In genomic region chr4:151366941-151367545, GRCm38 (mm10) we compare ENCODE assay signal across 14 mouse cellular contexts.
DNase-seq lines count a peak whose midpoint lies in the region; ATAC-seq and TF ChIP-seq lines count a peak whose summit lies in the region.
"Had no signal": no experiment of that assay in that cellular context is flagged by ENCODE, and none has a peak within 500 bp of the region (broad histone marks: within the 10 kb centered on the region; RNA-seq: fewer than 3 reads in every experiment).

No protein-coding gene starts in this region.

- H3K36me3 ChIP-seq in kidney, postnatal 0 days (ENCODE audit: insufficient read depth, low read length): no peaks in the 10 kb centered on the region
- H3K36me3 ChIP-seq in midbrain, embryonic 16.5 days (ENCODE audit: control insufficient read depth, insufficient read depth, low read length): no peaks in the 10 kb centered on the region
- no peaks in the 10 kb centered on the region for H3K36me3 ChIP-seq in midbrain, embryonic 10.5 days
- H3K36me3 ChIP-seq in limb, embryonic 10.5 days: no peaks in the 10 kb centered on the region
- H3K36me3 ChIP-seq in neural tube, embryonic 15.5 days: no peaks in the 10 kb centered on the region
- H3K36me3 ChIP-seq: embryonic facial prominence, embryonic 10.5 days; liver, embryonic 15.5 days had no signal

- peak; percentile 74 for ATAC-seq in kidney, postnatal 0 days (replicated peaks; ENCODE audit: low FRiP score, low read depth)
- 0 out of 2 replicates have a peak, but pooled peaks have one; percentile 26 for ATAC-seq in midbrain, embryonic 16.5 days
- ATAC-seq in neural tube, embryonic 15.5 days (ENCODE audit: low FRiP score): peak; percentile 82
- ATAC-seq in activated CD4-positive, CD25-positive, alpha-beta regulatory T cell, adult 4 months: no peak

- TF ChIP-seq CTCF in kidney, postnatal 0 days (IDR thresholded peaks at IDR 0.05; ENCODE audit: low read depth): peak; percentile 21; the same call in 1 of the 2 replicates

- no peaks in the 10 kb centered on the region for H3K4me1 ChIP-seq in kidney, postnatal 0 days (replicated peaks; ENCODE audit: insufficient read depth, low read length)
- H3K4me1 ChIP-seq in midbrain, embryonic 16.5 days (ENCODE audit: control insufficient read depth, insufficient read depth, low read length): peaks cover 11% of the 10 kb centered on the region
- no peaks in the 10 kb centered on the region for H3K4me1 ChIP-seq in midbrain, embryonic 10.5 days
- peaks cover 28% of the 10 kb centered on the region for H3K4me1 ChIP-seq in limb, embryonic 10.5 days
- peaks cover 35% of the 10 kb centered on the region for H3K4me1 ChIP-seq in neural tube, embryonic 15.5 days
- H3K4me1 ChIP-seq: embryonic facial prominence, embryonic 10.5 days; liver, embryonic 15.5 days had no signal

- no peak overlapping the region for H3K4me3 ChIP-seq in kidney, postnatal 0 days (replicated peaks; ENCODE audit: low read depth, low read length)
- H3K4me3 ChIP-seq in midbrain, embryonic 16.5 days (ENCODE audit: low read depth, low read length): no peak overlapping the region
- no peak overlapping the region for H3K4me3 ChIP-seq in midbrain, embryonic 10.5 days
- peak overlapping the region; percentile 9; the same call in 1 of the 2 replicates for H3K4me3 ChIP-seq in limb, embryonic 10.5 days
- H3K4me3 ChIP-seq in neural tube, embryonic 15.5 days (replicated peaks): no peak overlapping the region
- H3K4me3 ChIP-seq: embryonic facial prominence, embryonic 10.5 days; liver, embryonic 15.5 days had no signal

- peak; percentile 89 for DNase-seq in kidney, postnatal 0 days (ENCODE audit: low spot score)
- DNase-seq in kidney, postnatal 36 days: no peak
- DNase-seq in midbrain, embryonic 10.5 days (ENCODE audit: low spot score): no peak
- peak; percentile 74 for DNase-seq in limb, embryonic 10.5 days (ENCODE audit: low spot score)
- DNase-seq in gastrocnemius, postnatal 10 days: no peak
- DNase-seq: cerebellum, adult 8-10 months; heart, adult 18-20 months; heart, postnatal 14 days; thymus, postnatal 4 days had no signal

- no peaks in the 10 kb centered on the region for H3K9me3 ChIP-seq in kidney, postnatal 0 days (replicated peaks; ENCODE audit: low read length)
- H3K9me3 ChIP-seq in midbrain, embryonic 16.5 days (replicated peaks; ENCODE audit: control insufficient read depth, low read length, poor library complexity, severe bottlenecking): no peaks in the 10 kb centered on the region
- no peaks in the 10 kb centered on the region for H3K9me3 ChIP-seq in midbrain, embryonic 10.5 days (replicated peaks)
- no peaks in the 10 kb centered on the region for H3K9me3 ChIP-seq in limb, embryonic 10.5 days (replicated peaks)
- H3K9me3 ChIP-seq in neural tube, embryonic 15.5 days (replicated peaks): no peaks in the 10 kb centered on the region
- H3K9me3 ChIP-seq: embryonic facial prominence, embryonic 10.5 days; liver, embryonic 15.5 days had no signal

- 5% methylated on average over 14 of the region's 14 CpGs for WGBS in kidney, postnatal 0 days
- 49% methylated on average over 14 of the region's 14 CpGs for WGBS in midbrain, embryonic 16.5 days
- 72% methylated on average over 14 of the region's 14 CpGs for WGBS in midbrain, embryonic 10.5 days
- WGBS in limb, embryonic 10.5 days: 18% methylated on average over 14 of the region's 14 CpGs
- 19% methylated on average over 14 of the region's 14 CpGs for WGBS in neural tube, embryonic 15.5 days

- no peak overlapping the region for H3K27ac ChIP-seq in kidney, postnatal 0 days
- 0 out of 2 replicates have a peak overlapping the region, but pooled peaks have one; percentile 3 for H3K27ac ChIP-seq in midbrain, embryonic 16.5 days (ENCODE audit: low read length)
- H3K27ac ChIP-seq in midbrain, embryonic 10.5 days (replicated peaks): no peak overlapping the region
- H3K27ac ChIP-seq in limb, embryonic 10.5 days: no peak overlapping the region
- H3K27ac ChIP-seq in neural tube, embryonic 15.5 days (replicated peaks): peak overlapping the region; percentile 58
- H3K27ac ChIP-seq: embryonic facial prominence, embryonic 10.5 days; liver, embryonic 15.5 days had no signal

- H3K27me3 ChIP-seq in kidney, postnatal 0 days (ENCODE audit: insufficient read depth, low read length): peaks cover 4% of the 10 kb centered on the region; the same call in 1 of the 2 replicates
- no peaks in the 10 kb centered on the region for H3K27me3 ChIP-seq in midbrain, embryonic 16.5 days (ENCODE audit: control insufficient read depth, insufficient read depth, low read depth, low read length)
- no peaks in the 10 kb centered on the region for H3K27me3 ChIP-seq in midbrain, embryonic 10.5 days (ENCODE audit: low read depth, poor library complexity, severe bottlenecking)
- H3K27me3 ChIP-seq in limb, embryonic 10.5 days (ENCODE audit: low read depth, poor library complexity, severe bottlenecking): peaks cover 62% of the 10 kb centered on the region
- no peaks in the 10 kb centered on the region for H3K27me3 ChIP-seq in neural tube, embryonic 15.5 days (replicated peaks)
- H3K27me3 ChIP-seq: liver, embryonic 15.5 days had no signal

- H3K9ac ChIP-seq in kidney, postnatal 0 days (ENCODE audit: low read depth, low read length): no peak overlapping the region
- no peak overlapping the region for H3K9ac ChIP-seq in midbrain, embryonic 16.5 days (ENCODE audit: low read depth, low read length)
- H3K9ac ChIP-seq in neural tube, embryonic 15.5 days (replicated peaks): no peak overlapping the region
- H3K9ac ChIP-seq: liver, embryonic 15.5 days had no signal

- peak overlapping the region; percentile 32 for H3K4me2 ChIP-seq in kidney, postnatal 0 days (ENCODE audit: low read length)
- no peak overlapping the region for H3K4me2 ChIP-seq in midbrain, embryonic 16.5 days (ENCODE audit: low read length)
- no peak overlapping the region for H3K4me2 ChIP-seq in neural tube, embryonic 15.5 days
- H3K4me2 ChIP-seq: liver, embryonic 15.5 days had no signal

Comparison
In these comparisons a context has a peak if more than half of its experiments do, and no peak if none do; other contexts are left out.
1. DNase-seq: peak in kidney, postnatal 0 days (single experiment) and limb, embryonic 10.5 days (single experiment); none in kidney, postnatal 36 days (0 of 2), midbrain, embryonic 10.5 days (single experiment) and gastrocnemius, postnatal 10 days (single experiment).
2. H3K27ac ChIP-seq: peak in midbrain, embryonic 16.5 days (single experiment) and neural tube, embryonic 15.5 days (single experiment); none in kidney, postnatal 0 days (single experiment), midbrain, embryonic 10.5 days (single experiment) and limb, embryonic 10.5 days (single experiment).